Mouse (Mus musculus) central nervous system, embryonic 11.5 days (tissue): ENCODE measurements around the gene Olfr1359. TPM values are rescaled to one million over a fixed set of nuclear protein-coding genes. Genes with fewer than 3 reads are reported as not detected.

ENCODE experiments used
- polyA plus RNA-seq: library from polyadenylated mRNA; depleted of rRNA; stranded (reverse); fragments of >200 nt; gene quantifications from 2 replicates; pipeline ENCODE4 v1.2.3, GENCODE M21; 2012; rRNA removed

Gene Olfr1359
- polyA plus RNA-seq: not detected in 2 replicates

GRCm38 (mm10) chr13:21697811-21698210 is at the start of gene Olfr1359:
TSS of gene Olfr1359 (plus strand) at chr13:21698111.

GRCm38 (mm10) chr13:21663286-21663685 is 34.6 kb upstream of the Olfr1359 start, which contains the start of gene Olfr1361:
TSS of gene Olfr1361 (minus strand) at chr13:21663386.

GRCm38 (mm10) chr13:21677305-21677704 is 20.6 kb upstream of the Olfr1359 start, which contains the start of gene Olfr1360:
TSS of gene Olfr1360 (minus strand) at chr13:21677405.

DNA sequence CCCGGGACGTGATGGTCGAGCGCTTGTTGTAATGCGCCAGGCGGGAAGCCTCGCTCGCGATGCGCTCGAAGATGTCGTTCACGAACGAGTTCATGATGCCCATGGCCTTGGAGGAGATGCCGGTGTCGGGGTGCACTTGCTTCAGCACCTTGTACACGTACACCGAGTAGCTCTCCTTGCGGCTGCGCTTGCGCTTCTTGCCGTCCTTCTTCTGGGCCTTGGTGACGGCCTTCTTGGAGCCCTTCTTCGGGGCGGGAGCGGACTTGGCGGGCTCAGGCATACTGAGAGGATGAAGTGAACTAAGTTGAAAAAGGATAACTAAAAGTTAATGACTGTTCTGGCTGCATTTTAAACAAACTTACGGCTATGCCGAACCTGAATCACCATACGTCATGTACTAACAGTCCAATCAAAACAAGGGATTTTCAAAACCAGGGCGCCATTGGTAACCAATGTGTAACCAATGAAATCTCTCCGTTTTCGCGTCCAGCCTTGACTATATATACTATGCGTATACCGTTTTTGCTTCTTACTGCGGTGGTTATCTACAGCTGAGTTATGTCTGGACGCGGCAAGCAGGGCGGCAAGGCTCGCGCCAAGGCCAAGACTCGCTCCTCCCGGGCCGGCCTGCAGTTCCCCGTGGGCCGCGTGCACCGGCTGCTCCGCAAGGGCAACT is 18.1 kb downstream of the Olfr1359 start, which contains the start of the genes Hist1h2bl and Hist1h2ai:
Gene Hist1h2bl, minus strand, starts transcription at position 280 of the 676 bp plus-strand sequence.
Gene Hist1h2ai, plus strand, starts transcription at position 559 of the 676 bp plus-strand sequence.

GRCm38 (mm10) chr13:21717397-21718357 is 19.8 kb downstream of the Olfr1359 start, which contains the start of gene Hist1h3h:
TSS of gene Hist1h3h (plus strand) at chr13:21717659.

GRCm38 (mm10) chr13:21721757-21722372 is 24.0 kb downstream of the Olfr1359 start, which contains the start of gene Hist1h2bm:
TSS of gene Hist1h2bm (plus strand) at chr13:21722044.

GRCm38 (mm10) chr13:21734906-21735767 is 37.2 kb downstream of the Olfr1359 start, which contains the start of gene Hist1h4j:
TSS of gene Hist1h4j (plus strand) at chr13:21735064.

GRCm38 (mm10) chr13:21750159-21751017 is 52.5 kb downstream of the Olfr1359 start, which contains the start of gene Hist1h4k:
TSS of gene Hist1h4k (minus strand) at chr13:21750505.

DNA sequence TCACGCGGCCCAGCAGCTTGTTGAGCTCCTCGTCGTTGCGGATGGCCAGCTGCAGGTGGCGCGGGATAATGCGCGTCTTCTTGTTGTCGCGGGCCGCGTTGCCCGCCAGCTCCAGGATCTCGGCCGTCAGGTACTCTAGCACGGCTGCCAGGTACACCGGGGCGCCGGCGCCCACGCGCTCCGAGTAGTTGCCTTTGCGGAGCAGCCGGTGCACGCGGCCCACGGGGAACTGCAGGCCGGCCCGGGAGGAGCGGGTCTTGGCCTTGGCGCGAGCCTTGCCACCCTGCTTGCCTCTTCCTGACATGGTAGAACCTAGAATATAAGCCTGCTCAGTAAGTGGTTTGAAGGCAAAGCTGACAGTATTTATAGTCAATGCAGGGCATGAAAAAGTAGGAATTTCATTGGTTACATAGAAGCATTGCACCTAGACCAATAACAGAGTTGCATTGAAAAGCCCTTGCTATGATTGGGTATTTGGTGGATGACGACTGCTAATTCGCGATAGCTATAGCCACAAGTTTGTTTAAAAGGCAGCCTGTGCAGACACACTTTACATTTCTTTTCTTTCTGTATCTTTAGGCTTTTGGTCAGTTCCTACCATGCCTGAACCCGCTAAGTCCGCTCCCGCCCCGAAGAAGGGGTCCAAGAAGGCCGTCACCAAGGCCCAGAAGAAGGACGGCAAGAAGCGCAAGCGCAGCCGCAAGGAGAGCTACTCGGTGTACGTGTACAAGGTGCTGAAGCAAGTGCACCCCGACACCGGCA is 55.8 kb downstream of the Olfr1359 start, which contains the start of the genes Hist1h2ak and Hist1h2bn:
Gene Hist1h2ak, minus strand, starts transcription at position 304 of the 762 bp plus-strand sequence.
Gene Hist1h2bn, plus strand, starts transcription at position 600 of the 762 bp plus-strand sequence.

Other genes with a start within 250 kb of the Olfr1359 start
- gene Zscan26, start 244.4 kb upstream of the Olfr1359 start, polyA plus RNA-seq: 21.4 and 41.4 TPM in 2 replicates
- gene Nkapl, start 229.6 kb upstream of the Olfr1359 start, polyA plus RNA-seq: 1.1 and 1.3 TPM in 2 replicates
- 2.7 and 3.2 TPM in 2 replicates for gene Zkscan4, start 219.2 kb upstream of the Olfr1359 start, polyA plus RNA-seq
- not detected in 2 replicates for gene Gm10065, start 218.7 kb upstream of the Olfr1359 start, polyA plus RNA-seq
- gene AK157302, start 202.9 kb upstream of the Olfr1359 start, polyA plus RNA-seq: 0.16 and 0.34 TPM in 2 replicates
- gene Gm11273, start 196.7 kb upstream of the Olfr1359 start, polyA plus RNA-seq: 2.2 and 4.0 TPM in 2 replicates
- 6.1 and 13.8 TPM in 2 replicates for gene Zkscan8, start 167.0 kb upstream of the Olfr1359 start, polyA plus RNA-seq
- gene Olfr1366, start 155.3 kb upstream of the Olfr1359 start, polyA plus RNA-seq: not detected in 2 replicates
- not detected in 2 replicates for gene Olfr1535, start 138.2 kb upstream of the Olfr1359 start, polyA plus RNA-seq
- gene Olfr1364, start 116.4 kb upstream of the Olfr1359 start, polyA plus RNA-seq: not detected in 2 replicates
- gene Olfr1362, start 84.1 kb upstream of the Olfr1359 start, polyA plus RNA-seq: not detected in 2 replicates
- 0.01 TPM in 1 of 2 replicates, not detected in the other for gene Olfr11, start 55.6 kb upstream of the Olfr1359 start, polyA plus RNA-seq
- not detected in 2 replicates for gene Olfr1361, start 34.7 kb upstream of the Olfr1359 start, polyA plus RNA-seq
- gene Olfr1360, start 20.7 kb upstream of the Olfr1359 start, polyA plus RNA-seq: not detected in 2 replicates
- 18.0 and 18.2 TPM in 2 replicates for gene Hist1h2bl, start 18.0 kb downstream of the Olfr1359 start, polyA plus RNA-seq
- 15.1 and 39.4 TPM in 2 replicates for gene Hist1h2ai, start 18.3 kb downstream of the Olfr1359 start, polyA plus RNA-seq
- gene Hist1h3h, start 19.5 kb downstream of the Olfr1359 start, polyA plus RNA-seq: 39.3 and 62.8 TPM in 2 replicates
- 9.2 and 22.6 TPM in 2 replicates for gene Hist1h2bm, start 23.9 kb downstream of the Olfr1359 start, polyA plus RNA-seq
- 11.9 and 16.4 TPM in 2 replicates for gene Hist1h4j, start 37.0 kb downstream of the Olfr1359 start, polyA plus RNA-seq
- 29.0 and 72.0 TPM in 2 replicates for gene Hist1h4k, start 52.4 kb downstream of the Olfr1359 start, polyA plus RNA-seq
- gene Hist1h2ak, start 55.7 kb downstream of the Olfr1359 start, polyA plus RNA-seq: 32.6 and 49.5 TPM in 2 replicates
- gene Hist1h2bn, start 56.0 kb downstream of the Olfr1359 start, polyA plus RNA-seq: 14.7 and 18.0 TPM in 2 replicates
- 8.9 and 15.5 TPM in 2 replicates for gene Hist1h1b, start 82.5 kb downstream of the Olfr1359 start, polyA plus RNA-seq
- 45.2 and 84.3 TPM in 2 replicates for gene Hist1h3i, start 85.3 kb downstream of the Olfr1359 start, polyA plus RNA-seq
- 11.9 and 22.1 TPM in 2 replicates for gene Hist1h2an, start 89.1 kb downstream of the Olfr1359 start, polyA plus RNA-seq
- gene Hist1h2bp, start 89.3 kb downstream of the Olfr1359 start, polyA plus RNA-seq: 1.1 and 3.4 TPM in 2 replicates
- 18.6 and 19.5 TPM in 2 replicates for gene Hist1h2bq, start 112.1 kb downstream of the Olfr1359 start, polyA plus RNA-seq
- gene Hist1h2ao, start 112.4 kb downstream of the Olfr1359 start, polyA plus RNA-seq: 1.2 TPM in 1 of 2 replicates, not detected in the other
- 38.4 TPM in 1 of 2 replicates, not detected in the other for gene Hist1h4m, start 113.6 kb downstream of the Olfr1359 start, polyA plus RNA-seq
- gene Hist1h4n, start 134.1 kb downstream of the Olfr1359 start, polyA plus RNA-seq: 25.3 and 35.4 TPM in 2 replicates
- 59.8 and 81.8 TPM in 2 replicates for gene Hist1h2ap, start 135.4 kb downstream of the Olfr1359 start, polyA plus RNA-seq
- gene Hist1h2br, start 135.6 kb downstream of the Olfr1359 start, polyA plus RNA-seq: 8.4 and 17.0 TPM in 2 replicates
- gene Zfp184, start 247.0 kb downstream of the Olfr1359 start, polyA plus RNA-seq: 13.1 and 19.9 TPM in 2 replicates